Mouse (Mus musculus): Measurements from ENCODE around the gene Stk10. TPM values are rescaled to one million over a fixed set of nuclear protein-coding genes. Genes with fewer than 3 reads are reported as not detected.

Gene Stk10
- polyA plus RNA-seq, 1 experiment, result 6.1 TPM

DNA sequence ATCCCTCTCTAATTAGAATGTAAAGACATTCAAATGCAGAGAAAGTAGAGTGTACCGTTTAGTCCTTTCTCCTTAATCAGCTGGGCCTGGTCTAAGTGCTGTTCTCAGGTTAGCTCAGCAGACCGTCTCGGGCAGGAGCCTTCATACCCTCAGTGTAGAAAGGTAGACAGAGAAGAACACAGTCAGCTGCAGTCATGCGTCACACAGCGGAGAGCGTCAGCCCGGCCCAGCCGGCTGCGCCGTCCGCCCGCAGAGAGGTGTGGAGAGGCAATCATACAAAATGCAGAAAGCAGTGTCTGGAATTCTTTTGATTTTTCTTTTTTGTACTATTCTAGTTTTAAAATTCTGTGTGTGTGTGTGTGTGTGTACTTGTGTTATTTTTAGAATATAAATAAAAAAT, 12.5 kb downstream of the Stk10 start:
- Histone ChIP-seq H3K4me3 (ENCODE audit: insufficient read depth, low read length) (no peak overlapping the region), H3K27ac (ENCODE audit: insufficient read depth, low read length) (no peak overlapping the region), H3K4me1 (ENCODE audit: control insufficient read depth, insufficient read depth, low read length) (no peaks in the 10 kb centered on the region)
- TF ChIP-seq POLR2A (IDR thresholded peaks at IDR 0.05; ENCODE audit: extremely low read depth, insufficient read depth, low read length) (no peak), CTCF (IDR thresholded peaks at IDR 0.05; ENCODE audit: extremely low read depth, insufficient read depth, low read length) (no peak)

DNA sequence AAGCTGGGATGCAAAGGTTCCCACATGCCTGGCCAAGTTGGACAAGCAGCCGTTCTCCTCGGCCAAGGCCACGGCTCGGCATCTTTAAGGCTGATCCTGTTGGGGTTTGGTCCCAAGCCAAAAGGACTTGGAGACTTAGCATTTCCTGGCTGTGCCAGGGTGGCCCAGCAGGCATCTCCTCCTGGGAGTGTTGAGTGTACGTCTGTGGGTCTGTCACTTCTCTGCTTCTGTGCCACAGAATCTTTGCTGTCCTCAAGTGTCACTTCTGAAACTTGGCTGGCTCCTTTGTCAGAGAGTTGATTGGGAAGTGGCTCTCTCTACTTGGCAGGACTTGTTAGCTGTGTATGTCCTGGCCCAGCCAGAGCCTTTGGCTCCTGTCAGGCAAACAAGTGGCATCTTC, 13.4 kb downstream of the Stk10 start:
- no peaks in the 10 kb centered on the region for H3K4me1 ChIP-seq (ENCODE audit: control insufficient read depth, insufficient read depth, low read length)
- H3K4me3 ChIP-seq (ENCODE audit: insufficient read depth, low read length), result no peak overlapping the region
- TF ChIP-seq CTCF (IDR thresholded peaks at IDR 0.05; ENCODE audit: extremely low read depth, insufficient read depth, low read length), result no peak
- no peak for TF ChIP-seq POLR2A (IDR thresholded peaks at IDR 0.05; ENCODE audit: extremely low read depth, insufficient read depth, low read length)
- H3K27ac ChIP-seq (ENCODE audit: insufficient read depth, low read length), result no peak overlapping the region

DNA sequence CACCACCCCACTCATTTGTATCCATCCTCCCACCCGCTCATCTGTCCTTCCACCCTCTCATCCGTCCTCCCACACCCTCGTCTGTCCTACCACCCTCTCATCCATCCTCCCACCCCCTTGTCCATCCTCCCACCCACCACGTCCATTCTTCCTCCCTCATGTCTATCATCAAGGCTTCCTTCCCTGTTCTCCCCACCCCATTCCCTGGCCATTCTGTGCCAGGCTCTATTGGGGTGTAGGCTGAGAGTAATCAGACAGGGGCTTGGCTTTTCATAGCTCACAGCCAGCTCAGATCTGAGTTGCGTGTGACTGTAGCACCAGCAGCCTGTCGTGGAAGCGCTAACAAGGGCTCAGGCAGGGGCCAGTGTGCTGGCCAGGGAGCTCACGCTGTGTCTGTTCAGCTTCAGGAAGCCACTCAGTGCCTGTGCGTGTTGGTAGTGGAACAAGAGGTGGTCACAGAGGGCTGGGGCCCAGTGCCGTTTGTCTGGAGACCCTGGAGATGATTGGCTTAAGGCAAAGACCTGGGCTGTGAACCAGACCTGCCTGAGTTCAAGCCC, 14.4 kb downstream of the Stk10 start:
- Histone ChIP-seq H3K4me3 (ENCODE audit: insufficient read depth, low read length) (no peak overlapping the region), H3K27ac (ENCODE audit: insufficient read depth, low read length) (no peak overlapping the region), H3K4me1 (ENCODE audit: control insufficient read depth, insufficient read depth, low read length) (no peaks in the 10 kb centered on the region)
- TF ChIP-seq CTCF (IDR thresholded peaks at IDR 0.05; ENCODE audit: extremely low read depth, insufficient read depth, low read length) (no peak), POLR2A (IDR thresholded peaks at IDR 0.05; ENCODE audit: extremely low read depth, insufficient read depth, low read length) (no peak)

DNA sequence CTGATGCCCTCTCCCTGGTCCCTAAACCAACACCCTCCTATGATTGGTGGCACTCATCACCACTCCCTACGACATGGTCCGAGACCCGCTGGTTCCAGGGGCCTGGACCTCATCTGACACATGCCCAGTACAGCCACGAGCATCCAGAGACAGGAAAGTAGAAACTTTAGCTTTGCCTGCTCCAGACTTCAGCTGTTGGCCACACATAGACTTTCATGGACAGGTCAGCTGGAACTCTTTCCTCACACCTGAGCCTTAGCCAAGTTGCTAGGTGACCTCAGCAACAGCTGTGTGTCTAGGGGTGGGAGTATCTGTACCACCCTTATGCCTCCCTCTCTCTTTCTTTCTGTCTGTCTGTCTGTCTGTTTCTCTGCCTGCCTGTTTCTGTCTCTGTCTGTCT, 15.1 kb downstream of the Stk10 start:
- H3K27ac ChIP-seq (ENCODE audit: insufficient read depth, low read length), result no peak overlapping the region
- H3K4me3 ChIP-seq (ENCODE audit: insufficient read depth, low read length), result no peak overlapping the region
- TF ChIP-seq POLR2A (IDR thresholded peaks at IDR 0.05; ENCODE audit: extremely low read depth, insufficient read depth, low read length), result no peak
- no peaks in the 10 kb centered on the region for H3K4me1 ChIP-seq (ENCODE audit: control insufficient read depth, insufficient read depth, low read length)

DNA sequence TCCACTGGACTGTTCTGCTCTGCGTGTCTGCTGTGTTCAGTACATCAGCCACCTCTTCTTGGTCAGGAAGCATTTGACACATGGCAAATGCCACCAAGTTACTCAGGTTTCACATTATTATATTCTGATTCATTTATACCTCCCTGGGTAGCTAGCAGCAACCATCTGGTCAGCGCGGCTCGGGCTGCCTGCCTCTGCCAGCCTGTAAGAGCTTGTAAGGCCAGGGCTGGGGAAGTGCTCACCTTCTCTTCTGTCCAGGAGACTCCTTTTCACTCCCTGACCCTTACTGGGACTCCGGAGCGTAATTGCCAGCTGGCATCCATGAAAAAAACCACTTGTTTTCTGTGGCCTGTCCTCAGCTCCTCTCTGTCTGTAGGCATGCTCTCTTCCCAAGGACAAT, 16.1 kb downstream of the Stk10 start:
- Histone ChIP-seq H3K4me3 (ENCODE audit: insufficient read depth, low read length) (no peak overlapping the region), H3K27ac (ENCODE audit: insufficient read depth, low read length) (no peak overlapping the region), H3K4me1 (ENCODE audit: control insufficient read depth, insufficient read depth, low read length) (no peaks in the 10 kb centered on the region)
- TF ChIP-seq POLR2A (IDR thresholded peaks at IDR 0.05; ENCODE audit: extremely low read depth, insufficient read depth, low read length), result no peak
- no peak for TF ChIP-seq CTCF (IDR thresholded peaks at IDR 0.05; ENCODE audit: extremely low read depth, insufficient read depth, low read length)

DNA sequence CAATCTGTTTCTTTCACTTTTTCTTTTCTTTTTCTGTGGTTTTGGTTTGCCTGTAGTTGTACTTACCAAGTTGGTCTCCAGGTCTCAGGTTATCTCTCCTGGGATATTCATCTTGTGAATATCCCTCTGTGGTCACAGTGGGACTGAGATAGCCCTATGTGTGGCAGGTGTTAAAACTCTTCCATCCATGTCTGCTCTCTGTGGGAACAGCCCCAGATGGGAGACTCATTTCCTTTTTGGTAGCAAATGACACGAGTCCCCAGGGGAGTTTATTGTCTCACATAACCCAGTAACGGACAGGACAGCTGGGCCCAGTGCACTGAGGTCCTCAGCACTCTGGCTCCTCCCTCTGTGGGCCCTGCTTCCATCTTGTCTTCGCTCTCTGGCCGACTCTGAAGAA, 17.0 kb downstream of the Stk10 start:
- no peak for TF ChIP-seq POLR2A (IDR thresholded peaks at IDR 0.05; ENCODE audit: extremely low read depth, insufficient read depth, low read length)
- TF ChIP-seq CTCF (IDR thresholded peaks at IDR 0.05; ENCODE audit: extremely low read depth, insufficient read depth, low read length), result no peak
- no peaks in the 10 kb centered on the region for H3K4me1 ChIP-seq (ENCODE audit: control insufficient read depth, insufficient read depth, low read length)
- no peak overlapping the region for H3K4me3 ChIP-seq (ENCODE audit: insufficient read depth, low read length)
- H3K27ac ChIP-seq (ENCODE audit: insufficient read depth, low read length), result no peak overlapping the region

DNA sequence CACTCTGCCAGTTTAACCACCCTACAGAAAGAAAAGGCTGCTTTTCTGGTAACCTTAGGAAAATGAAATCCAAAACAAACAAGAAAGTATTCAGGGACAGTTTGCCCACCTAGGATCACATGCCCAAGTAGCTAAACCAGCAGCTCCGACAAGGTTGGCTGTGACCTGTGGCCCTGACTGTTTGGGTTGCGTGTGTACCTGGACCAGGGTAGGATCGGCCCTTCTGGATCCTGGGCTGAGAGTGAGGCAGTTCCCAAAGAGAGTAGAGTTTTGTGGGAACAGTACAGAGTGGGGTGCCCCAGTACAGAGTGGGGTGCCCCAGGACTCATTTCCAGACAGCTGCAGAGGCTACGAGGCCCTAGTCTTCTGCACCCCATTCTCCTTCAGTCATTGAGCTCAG, 18.0 kb downstream of the Stk10 start:
- Histone ChIP-seq H3K4me1 (ENCODE audit: control insufficient read depth, insufficient read depth, low read length) (no peaks in the 10 kb centered on the region), H3K4me3 (ENCODE audit: insufficient read depth, low read length) (no peak overlapping the region), H3K27ac (ENCODE audit: insufficient read depth, low read length) (no peak overlapping the region)
- TF ChIP-seq CTCF (IDR thresholded peaks at IDR 0.05; ENCODE audit: extremely low read depth, insufficient read depth, low read length), result no peak
- no peak for TF ChIP-seq POLR2A (IDR thresholded peaks at IDR 0.05; ENCODE audit: extremely low read depth, insufficient read depth, low read length)

DNA sequence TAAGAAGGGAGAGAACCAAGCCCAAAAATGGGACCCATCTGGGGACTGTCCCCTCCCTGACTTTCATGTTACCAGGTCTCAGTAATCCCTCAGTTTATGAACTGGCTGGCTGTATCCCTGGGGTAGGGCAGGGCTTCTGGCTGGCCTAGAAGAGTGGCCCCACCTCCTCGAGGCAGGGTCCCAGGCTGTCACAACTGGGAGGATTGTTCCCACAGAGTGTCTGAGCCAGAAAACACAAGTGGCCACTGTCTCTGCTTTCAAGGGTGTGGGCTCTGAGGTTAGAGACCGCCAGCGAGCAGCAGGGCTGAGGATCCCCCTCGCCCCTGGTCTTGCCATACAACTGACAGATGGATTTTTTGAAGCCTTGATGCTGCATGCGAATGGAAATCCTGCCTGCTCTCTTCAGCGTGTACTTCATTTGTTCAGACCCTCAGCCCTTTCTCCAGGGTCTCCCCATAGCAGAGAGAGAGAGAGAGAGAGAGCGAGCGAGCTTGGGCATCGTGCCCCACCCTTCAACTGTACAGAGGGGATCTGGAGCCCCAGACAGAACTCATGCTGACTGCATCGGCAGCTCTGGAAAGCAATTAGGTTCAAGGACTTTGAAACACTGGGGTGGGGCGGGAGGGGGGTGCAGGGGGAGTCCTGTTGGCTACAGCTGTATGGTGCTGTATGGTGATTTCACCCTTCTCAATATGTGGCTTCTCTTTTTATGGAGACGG, 18.6 kb downstream of the Stk10 start:
- H3K4me1 ChIP-seq (ENCODE audit: control insufficient read depth, insufficient read depth, low read length), result no peaks in the 10 kb centered on the region
- no peak overlapping the region for H3K4me3 ChIP-seq (ENCODE audit: insufficient read depth, low read length)
- no peak for TF ChIP-seq POLR2A (IDR thresholded peaks at IDR 0.05; ENCODE audit: extremely low read depth, insufficient read depth, low read length)
- TF ChIP-seq CTCF (IDR thresholded peaks at IDR 0.05; ENCODE audit: extremely low read depth, insufficient read depth, low read length), result no peak
- no peak overlapping the region for H3K27ac ChIP-seq (ENCODE audit: insufficient read depth, low read length)

DNA sequence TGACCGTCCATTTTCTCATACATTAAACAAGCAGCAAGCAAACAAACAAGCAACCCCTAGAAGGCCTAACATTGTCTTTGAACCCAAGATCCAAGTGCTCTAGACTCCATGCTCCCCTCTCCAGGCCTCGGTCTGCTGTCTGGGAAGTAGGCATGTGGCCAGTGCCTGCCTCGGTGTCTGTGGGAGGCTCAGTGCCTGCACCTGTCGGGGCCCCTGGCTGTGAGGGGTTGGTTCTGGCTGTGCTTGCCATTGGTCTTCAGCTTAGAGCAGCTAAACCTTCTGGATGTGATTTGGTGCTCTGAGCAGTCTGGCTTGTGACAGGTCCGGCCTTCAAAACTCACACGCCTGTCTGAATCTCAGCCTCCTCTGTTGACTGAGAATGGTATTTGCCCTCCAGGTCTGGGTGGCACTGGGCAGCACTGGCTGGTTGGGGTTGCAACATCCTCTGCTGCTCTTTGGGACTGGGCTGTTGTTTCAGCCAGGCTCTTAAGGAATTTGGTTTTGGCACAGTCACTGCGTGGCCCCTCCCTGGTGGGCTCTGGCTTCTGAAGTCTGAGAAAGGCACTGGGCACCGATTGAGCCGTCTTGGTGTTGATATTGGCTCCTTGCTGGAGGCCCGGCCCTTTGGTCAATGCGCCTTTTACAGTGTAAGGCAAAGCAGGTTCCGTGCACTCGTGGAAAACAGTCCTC, 19.4 kb downstream of the Stk10 start:
- Histone ChIP-seq H3K4me3 (ENCODE audit: insufficient read depth, low read length) (no peak overlapping the region), H3K27ac (ENCODE audit: insufficient read depth, low read length) (no peak overlapping the region), H3K4me1 (ENCODE audit: control insufficient read depth, insufficient read depth, low read length) (no peaks in the 10 kb centered on the region)
- TF ChIP-seq POLR2A (IDR thresholded peaks at IDR 0.05; ENCODE audit: extremely low read depth, insufficient read depth, low read length), result no peak
- TF ChIP-seq CTCF (IDR thresholded peaks at IDR 0.05; ENCODE audit: extremely low read depth, insufficient read depth, low read length), result no peak
